Mouse (Mus musculus): ENCODE results near the gene Cmtm8.

Gene Cmtm8

GRCm38 (mm10) chr9:114758801-114759200 lies 85.2 kb downstream of the Cmtm8 start:
- no peak for DNase-seq (ENCODE audit: extremely low read depth, low read depth, low spot score)

GRCm38 (mm10) chr9:114758272-114758671 lies 85.7 kb downstream of the Cmtm8 start:
- no peak for DNase-seq (ENCODE audit: extremely low read depth, low read depth, low spot score)

GRCm38 (mm10) chr9:114752863-114753484 lies 91.0 kb downstream of the Cmtm8 start:
- DNase-seq (ENCODE audit: extremely low read depth, low read depth, low spot score) = no peak

- no peak for DNase-seq (ENCODE audit: extremely low read depth, low read depth, low spot score)
These were observed 91.6 kb downstream of the Cmtm8 start for GRCm38 (mm10) chr9:114752311-114752710.

- DNase-seq (ENCODE audit: extremely low read depth, low read depth, low spot score) = no peak
These were observed 92.4 kb downstream of the Cmtm8 start for GRCm38 (mm10) chr9:114751582-114751981.

- no peak for DNase-seq (ENCODE audit: extremely low read depth, low read depth, low spot score)
These were observed 96.5 kb downstream of the Cmtm8 start for GRCm38 (mm10) chr9:114747466-114747865.

GRCm38 (mm10) chr9:114747012-114747411 lies 96.9 kb downstream of the Cmtm8 start:
- DNase-seq (ENCODE audit: extremely low read depth, low read depth, low spot score) = peak; percentile 76

GRCm38 (mm10) chr9:114745654-114746053 lies 98.3 kb downstream of the Cmtm8 start:
- DNase-seq (ENCODE audit: extremely low read depth, low read depth, low spot score) = no peak

- DNase-seq (ENCODE audit: extremely low read depth, low read depth, low spot score) = no peak
These were observed 98.8 kb downstream of the Cmtm8 start for GRCm38 (mm10) chr9:114745163-114745562.

GRCm38 (mm10) chr9:114742731-114743130 lies 101.2 kb downstream of the Cmtm8 start:
- DNase-seq (ENCODE audit: extremely low read depth, low read depth, low spot score) = no peak

- DNase-seq (ENCODE audit: extremely low read depth, low read depth, low spot score) = no peak
These were observed 103.6 kb downstream of the Cmtm8 start for GRCm38 (mm10) chr9:114740336-114740735.

All from fat pad, adult 2 months (tissue).